Mouse (Mus musculus) MEL (cell line): Measurements from ENCODE around the gene Cdc42ep3. TPM values are rescaled to one million over a fixed set of nuclear protein-coding genes. Genes with fewer than 3 reads are reported as not detected.

Experiments
- DNase-seq: peaks from one replicate; pipeline ENCODE4 v3.0.0; 2011; ENCODE audit warnings: low read depth, low spot score
- H3K27ac ChIP-seq: 2 replicates; pipeline ENCODE4 v1.5.1; 2012; ENCODE audit warnings: low read depth, mild to moderate bottlenecking, control low read depth, low read length, moderate library complexity; ENCODE audit not compliant: control insufficient read depth
- H3K27me3 ChIP-seq, 2 experiments: fragments of 150-350 bp in 1 of 2; sonication (generic) in 1 of 2; 2 replicates each; pipeline ENCODE4 v1.6.1; 2012; ENCODE audit warnings: low read length in 2 of 2, mild to moderate bottlenecking in 2 of 2, improper control_type of control experiment in 1 of 2, moderate library complexity in 1 of 2; ENCODE audit not compliant: insufficient read depth in 2 of 2, control insufficient read depth in 1 of 2
- H3K36me3 ChIP-seq, 2 experiments: 2 replicates each; pipeline ENCODE4 v1.6.1; 2012 to 2014; ENCODE audit warnings: low read length in 2 of 2, improper control_type of control experiment in 1 of 2, inconsistent platforms in 1 of 2, mild to moderate bottlenecking in 1 of 2; ENCODE audit not compliant: insufficient read depth in 2 of 2, control insufficient read depth in 1 of 2
- H3K4me1 ChIP-seq, 2 experiments: fragments of 150-350 bp in 1 of 2; sonication (generic) in 1 of 2; 2 replicates each; pipeline ENCODE4 v1.6.1; 2012; ENCODE audit warnings: low read length in 2 of 2, improper control_type of control experiment in 1 of 2, mild to moderate bottlenecking in 1 of 2; ENCODE audit not compliant: insufficient read depth in 2 of 2, control insufficient read depth in 1 of 2
- H3K4me3 ChIP-seq, 2 experiments: fragments of 150-350 bp in 1 of 2; sonication (generic) in 1 of 2; 2 replicates each; pipeline ENCODE4 v1.5.1; 2012; ENCODE audit warnings: low read depth in 2 of 2, low read length in 2 of 2, mild to moderate bottlenecking in 2 of 2, moderate library complexity in 2 of 2, control low read depth in 1 of 2, improper control_type of control experiment in 1 of 2; ENCODE audit not compliant: control insufficient read depth in 1 of 2, insufficient read depth in 1 of 2
- H3K79me2 ChIP-seq: 2 replicates; pipeline ENCODE4 v1.6.1; 2012; ENCODE audit warnings: mild to moderate bottlenecking, low read length, moderate library complexity; ENCODE audit not compliant: control insufficient read depth, poor library complexity, insufficient read depth
- H3K9ac ChIP-seq: 2 replicates; pipeline ENCODE4 v1.6.1; 2012; ENCODE audit warnings: low read depth, mild to moderate bottlenecking, control low read depth, low read length, moderate library complexity; ENCODE audit not compliant: control insufficient read depth, poor library complexity, severe bottlenecking
- H3K9me3 ChIP-seq: fragments of 150-350 bp; sonication (generic); replicated peaks from 2 replicates; pipeline ENCODE4 v1.6.1; 2012; ENCODE audit warnings: mild to moderate bottlenecking, low read length, improper control_type of control experiment, moderate library complexity; ENCODE audit not compliant: insufficient read depth
- BHLHE40 ChIP-seq: IDR thresholded peaks from 2 replicates; pipeline ENCODE4 v1.6.1; 2012; ENCODE audit warnings: low read depth, mild to moderate bottlenecking, inconsistent platforms, low read length, improper control_type of control experiment, borderline replicate concordance
- CHD1 ChIP-seq: IDR thresholded peaks from 2 replicates; pipeline ENCODE4 v1.6.1; 2012; ENCODE audit warnings: low read depth, mild to moderate bottlenecking, inconsistent platforms, low read length, improper control_type of control experiment
- CHD2 ChIP-seq: IDR thresholded peaks from 2 replicates; pipeline ENCODE4 v1.6.1; 2011; ENCODE audit warnings: low read length, improper control_type of control experiment
- CTCF ChIP-seq, 3 experiments: IDR thresholded peaks in 2 of 3; conservative IDR thresholded peaks in 1 of 3; 2 replicates each; pipeline ENCODE4 v1.5.1; 2011 to 2012; ENCODE audit warnings: low read length in 3 of 3, low read depth in 2 of 3, mild to moderate bottlenecking in 2 of 3, improper control_type of control experiment in 1 of 3, inconsistent platforms in 1 of 3, mixed read lengths in 1 of 3, moderate library complexity in 1 of 3; ENCODE audit not compliant: control insufficient read depth in 1 of 3, insufficient read depth in 1 of 3, poor library complexity in 1 of 3, severe bottlenecking in 1 of 3
- E2F4 ChIP-seq: IDR thresholded peaks from 2 replicates; pipeline ENCODE4 v1.6.1; 2011; ENCODE audit warnings: low read depth, low read length, improper control_type of control experiment, borderline replicate concordance
- ELF1 ChIP-seq: IDR thresholded peaks from 2 replicates; pipeline ENCODE4 v1.6.1; 2014; ENCODE audit warnings: low read depth, mild to moderate bottlenecking, inconsistent platforms, low read length, improper control_type of control experiment, moderate library complexity
- EP300 ChIP-seq, 2 experiments: IDR thresholded peaks; 2 replicates each; pipeline ENCODE4 v1.6.1; 2011; ENCODE audit warnings: improper control_type of control experiment in 2 of 2, low read length in 2 of 2, low read depth in 1 of 2, mild to moderate bottlenecking in 1 of 2
- GATA1 ChIP-seq: IDR thresholded peaks from 2 replicates; pipeline ENCODE4 v1.6.1; 2011; ENCODE audit warnings: low read depth, low read length, improper control_type of control experiment
- HCFC1 ChIP-seq: IDR thresholded peaks from 2 replicates; pipeline ENCODE4 v1.6.1; 2012; ENCODE audit warnings: low read depth, mild to moderate bottlenecking, inconsistent platforms, low read length, improper control_type of control experiment, moderate library complexity
- JUND ChIP-seq: IDR thresholded peaks from 2 replicates; pipeline ENCODE4 v1.6.1; 2011; ENCODE audit warnings: low read depth, mild to moderate bottlenecking, improper control_type of control experiment, low read length
- KAT2A ChIP-seq: conservative IDR thresholded peaks from 2 replicates; pipeline ENCODE4 v1.6.1; 2012; ENCODE audit warnings: low read depth, low read length, improper control_type of control experiment, inconsistent platforms
- MAFK ChIP-seq: IDR thresholded peaks from 2 replicates; pipeline ENCODE4 v1.6.1; 2011; ENCODE audit warnings: low read depth, mild to moderate bottlenecking, low read length, improper control_type of control experiment, borderline replicate concordance
- MXI1 ChIP-seq: IDR thresholded peaks from 2 replicates; pipeline ENCODE4 v1.6.1; 2011; ENCODE audit warnings: mild to moderate bottlenecking, low read depth, low read length, improper control_type of control experiment
- MYB ChIP-seq: IDR thresholded peaks from 2 replicates; pipeline ENCODE4 v1.6.1; 2011; ENCODE audit warnings: mild to moderate bottlenecking, low read depth, low read length, improper control_type of control experiment
- NELFE ChIP-seq: IDR thresholded peaks from 2 replicates; pipeline ENCODE4 v1.6.1; 2011; ENCODE audit warnings: low read depth, low read length, improper control_type of control experiment
- POLR2A ChIP-seq, 2 experiments: IDR thresholded peaks; 2 replicates each; pipeline ENCODE4 v1.6.1; 2011 to 2012; ENCODE audit warnings: low read length in 2 of 2, mild to moderate bottlenecking in 2 of 2, control low read depth in 1 of 2, improper control_type of control experiment in 1 of 2, low read depth in 1 of 2, moderate library complexity in 1 of 2; ENCODE audit not compliant: control insufficient read depth in 1 of 2, insufficient read depth in 1 of 2, poor library complexity in 1 of 2
- POLR2AphosphoS2 ChIP-seq: IDR thresholded peaks from 2 replicates; pipeline ENCODE4 v1.6.1; 2011; ENCODE audit warnings: low read length, improper control_type of control experiment
- RAD21 ChIP-seq: IDR thresholded peaks from 2 replicates; pipeline ENCODE4 v1.6.1; 2011; ENCODE audit warnings: mild to moderate bottlenecking, low read depth, low read length, improper control_type of control experiment
- RCOR1 ChIP-seq: IDR thresholded peaks from 2 replicates; pipeline ENCODE4 v1.6.1; 2012; ENCODE audit warnings: low read depth, mild to moderate bottlenecking, inconsistent platforms, low read length, improper control_type of control experiment
- SIN3A ChIP-seq: IDR thresholded peaks from 2 replicates; pipeline ENCODE4 v1.6.1; 2012; ENCODE audit warnings: low read length, improper control_type of control experiment, inconsistent platforms
- TBP ChIP-seq: IDR thresholded peaks from 2 replicates; pipeline ENCODE4 v1.8.0; 2011; ENCODE audit warnings: low read depth, low read length, improper control_type of control experiment
- USF1 ChIP-seq: IDR thresholded peaks from 2 replicates; pipeline ENCODE4 v1.6.1; 2014; ENCODE audit warnings: low read depth, mild to moderate bottlenecking, inconsistent platforms, low read length, improper control_type of control experiment, moderate library complexity
- USF2 ChIP-seq, 2 experiments: IDR thresholded peaks; 2 replicates each; pipeline ENCODE4 v1.6.1; 2011 to 2012; ENCODE audit warnings: improper control_type of control experiment in 2 of 2, low read length in 2 of 2, borderline replicate concordance in 1 of 2, inconsistent platforms in 1 of 2, low read depth in 1 of 2, mild to moderate bottlenecking in 1 of 2; ENCODE audit not compliant: insufficient read depth in 1 of 2
- ZC3H11A ChIP-seq: IDR thresholded peaks from 2 replicates; pipeline ENCODE4 v1.6.1; 2012; ENCODE audit warnings: low read depth, mild to moderate bottlenecking, inconsistent platforms, low read length, improper control_type of control experiment
- ZKSCAN1 ChIP-seq: IDR thresholded peaks from 2 replicates; pipeline ENCODE4 v1.6.1; 2012; ENCODE audit warnings: low read depth, mild to moderate bottlenecking, inconsistent platforms, low read length, improper control_type of control experiment, moderate library complexity
- ZMIZ1 ChIP-seq: IDR thresholded peaks from 2 replicates; pipeline ENCODE4 v1.6.1; 2012; ENCODE audit warnings: low read depth, mild to moderate bottlenecking, inconsistent platforms, low read length, improper control_type of control experiment, moderate library complexity
- ZNF384 ChIP-seq: IDR thresholded peaks from 2 replicates; pipeline ENCODE4 v1.6.1; 2012; ENCODE audit warnings: low read depth, mild to moderate bottlenecking, inconsistent platforms, low read length, improper control_type of control experiment
- polyA plus RNA-seq, 2 experiments: library from polyadenylated mRNA; stranded (reverse) in 1 of 2; unstranded in 1 of 2; fragments of >175 nt in 1 of 2; fragments of >200 nt in 1 of 2; gene quantifications; 2 replicates each; pipeline versions ENCODE4 v1.2.1 to v1.2.4; 2012; ENCODE audit warnings: low replicate concordance in 2 of 2, low read depth in 1 of 2; ENCODE audit not compliant: insufficient read length in 2 of 2, insufficient read depth in 1 of 2, missing spikeins in 1 of 2
- total RNA-seq: library from RNA; depleted of rRNA; stranded (reverse); fragments of 300-350 nt; gene quantifications from 2 replicates; pipeline ENCODE4 v1.2.3, GENCODE M21; 2012; rRNA removed

Cdc42ep3 gene
- total RNA-seq (4.2 and 4.6 TPM in 2 replicates), polyA plus RNA-seq (1 to 10 TPM in 1 of 2 experiments, not detected in 1; 8.4 TPM)

DNA sequence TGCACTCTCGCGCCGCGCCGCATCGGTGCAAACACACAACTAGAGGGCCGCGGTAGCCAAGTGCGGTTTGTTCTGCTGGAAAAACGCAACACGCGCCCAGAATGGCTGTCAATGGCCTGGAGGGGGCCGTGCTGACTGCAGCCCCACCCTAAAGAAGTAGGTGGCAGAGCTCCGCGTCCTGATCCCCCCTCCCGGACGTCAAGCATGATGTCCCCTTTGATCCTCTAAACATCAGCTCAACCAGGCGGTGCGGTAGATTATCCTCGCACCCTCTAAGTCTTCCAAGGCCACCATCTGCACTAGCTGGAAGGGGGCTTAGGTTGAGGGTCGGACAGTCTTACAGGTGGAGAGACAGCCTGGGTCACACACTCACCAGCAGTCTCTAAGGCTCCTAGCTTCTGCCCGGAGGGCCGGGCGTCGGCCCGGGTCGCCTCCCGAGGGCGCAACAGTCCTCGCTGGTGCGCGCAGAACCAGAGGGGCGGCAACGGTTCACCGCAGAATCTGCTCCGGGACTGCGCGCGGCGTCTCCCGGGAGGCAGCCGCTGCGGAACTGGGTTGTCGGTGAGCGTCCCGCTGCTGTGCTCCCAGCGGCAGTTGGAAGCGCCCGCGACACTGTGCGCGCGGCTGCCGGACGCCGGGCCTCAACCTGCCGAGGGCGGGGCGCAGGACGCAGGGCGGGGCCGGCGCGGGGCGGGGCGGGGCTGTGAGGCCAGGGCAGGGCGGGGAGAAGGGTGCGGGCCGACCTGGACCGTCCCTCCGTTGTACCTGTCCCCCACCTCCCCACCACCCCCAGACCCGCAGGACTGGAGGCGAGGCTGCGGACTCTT lies at the start of gene Cdc42ep3:
Gene Cdc42ep3, minus strand, starts transcription at position 648 of the 827 bp plus-strand sequence.
- peak within 1 kb of the TSS; percentile 32 for H3K27ac ChIP-seq
- H3K36me3 ChIP-seq = no peaks in the 10 kb centered on the region
- peak; percentile 64 for DNase-seq

DNA sequence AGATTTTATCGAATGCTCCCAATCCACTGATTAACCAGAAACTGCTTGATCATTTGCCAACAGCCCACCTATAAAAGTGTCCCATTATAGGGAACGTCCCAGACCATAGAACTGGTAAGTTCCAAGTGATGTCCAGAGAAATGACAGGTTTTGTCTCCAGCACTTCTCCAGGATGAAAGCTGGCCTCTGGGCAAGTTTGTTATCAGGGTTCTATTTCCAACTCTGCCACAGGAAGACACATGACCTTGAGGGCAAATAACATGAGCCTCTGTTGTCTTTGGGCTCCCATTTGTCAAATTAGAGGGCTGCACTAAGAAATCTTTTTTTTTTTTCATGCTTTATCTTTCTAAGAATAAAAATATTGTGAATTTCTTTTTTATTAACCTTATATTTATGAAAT lies 45.5 kb upstream of the Cdc42ep3 start:
- DNase-seq = no peak
- no peak overlapping the region for H3K4me3 ChIP-seq
- H3K27me3 ChIP-seq = no peaks in the 10 kb centered on the region
- H3K9ac ChIP-seq = no peak overlapping the region
- H3K36me3 ChIP-seq = no peaks in the 10 kb centered on the region
- H3K9me3 ChIP-seq = no peaks in the 10 kb centered on the region
- no peaks in the 10 kb centered on the region for H3K79me2 ChIP-seq
- TF ChIP-seq RAD21 (no peak), USF1 (no peak), ZKSCAN1 (no peak), ELF1 (no peak), ZNF384 (no peak), TBP (no peak), BHLHE40 (no peak)
- TF ChIP-seq, all 39 proteins: peak for 0
- Histone ChIP-seq H3K27ac (no peak overlapping the region), H3K4me1 (no peaks in the 10 kb centered on the region)

More for the DNA sequence above, at the start of gene Cdc42ep3:
- Histone ChIP-seq H3K9me3 (no peaks in the 10 kb centered on the region), H3K79me2 (no peaks in the 10 kb centered on the region; the same call in none of the 2 replicates), H3K4me3 (peak within 1 kb of the TSS; percentile 68 to 73), H3K4me1 (0 out of 4 replicates have a peak, but pooled peaks cover 0 to 6% of the 10 kb centered on the region in 2 experiments), H3K9ac (peak within 1 kb of the TSS; percentile 63), H3K27me3 (no peaks in the 10 kb centered on the region)
- no peak for TF ChIP-seq MAFK
- no peak for TF ChIP-seq POLR2AphosphoS2
- no peak for TF ChIP-seq RCOR1
- no peak; the same call in 1 of the 2 replicates for TF ChIP-seq SIN3A
- TF ChIP-seq MYB = no peak
- TF ChIP-seq EP300 (IDR thresholded peaks at IDR 0.05; ENCODE audit: low read depth in 1 of 2, low read length in 2 of 2) = no peak
- no peak for TF ChIP-seq CTCF (IDR thresholded peaks at IDR 0.05 in 2 of 3, conservative IDR thresholded peaks at IDR 0.05 in 1 of 3; ENCODE audit: control insufficient read depth in 1 of 3, insufficient read depth in 1 of 3, low read depth in 2 of 3, low read length in 3 of 3, poor library complexity in 1 of 3, severe bottlenecking in 1 of 3)
- no peak for TF ChIP-seq KAT2A
- TF ChIP-seq CHD2 = no peak
- no peak for TF ChIP-seq GATA1
- no peak for TF ChIP-seq TBP
- no peak for TF ChIP-seq E2F4
- no peak for TF ChIP-seq ZC3H11A
- no peak for TF ChIP-seq JUND
- no peak for TF ChIP-seq ELF1
- no peak for TF ChIP-seq HCFC1
- TF ChIP-seq USF2 (IDR thresholded peaks at IDR 0.05; ENCODE audit: borderline replicate concordance in 1 of 2, insufficient read depth in 1 of 2, low read depth in 1 of 2, low read length in 2 of 2) = no peak
- TF ChIP-seq MXI1 = 0 out of 2 replicates have a peak, but pooled peaks have one; percentile 9
- peak; percentile 43; the same call in 1 of the 2 replicates for TF ChIP-seq NELFE
- TF ChIP-seq RAD21 = no peak
- TF ChIP-seq POLR2A (IDR thresholded peaks at IDR 0.05; ENCODE audit: control insufficient read depth in 1 of 2, insufficient read depth in 1 of 2, low read depth in 1 of 2, low read length in 2 of 2, poor library complexity in 1 of 2) = peak; percentile 36 to 41; a peak in 2 of 4 replicates
- no peak for TF ChIP-seq CHD1
- no peak for TF ChIP-seq ZKSCAN1
- no peak for TF ChIP-seq ZMIZ1
